Mouse (Mus musculus) ES-Bruce4 (cell line): ENCODE data around the gene Tlk1. TPM values are rescaled to one million over a fixed set of nuclear protein-coding genes. Genes with fewer than 3 reads are reported as not detected.

Experiments used
- H3K27ac ChIP-seq: 2 replicates; pipeline ENCODE4 v1.5.1; 2012; ENCODE audit warnings: low read length, inconsistent platforms; ENCODE audit not compliant: insufficient read depth
- H3K27me3 ChIP-seq: 2 replicates; pipeline ENCODE4 v1.6.1; 2012; ENCODE audit warnings: mild to moderate bottlenecking, low read length, inconsistent platforms; ENCODE audit not compliant: control insufficient read depth, poor library complexity, insufficient read depth, severe bottlenecking
- H3K36me3 ChIP-seq: 2 replicates; pipeline ENCODE4 v1.6.1; 2012; ENCODE audit warnings: inconsistent platforms, mild to moderate bottlenecking, low read length, moderate library complexity; ENCODE audit not compliant: control insufficient read depth, poor library complexity, insufficient read depth, severe bottlenecking
- H3K4me1 ChIP-seq: one replicate; pipeline ENCODE4 v1.8.1; 2011; ENCODE audit warnings: low read length; ENCODE audit not compliant: control insufficient read depth, insufficient read depth
- H3K4me3 ChIP-seq: 2 replicates; pipeline ENCODE4 v1.5.1; 2011; ENCODE audit warnings: low read depth, mild to moderate bottlenecking, low read length
- H3K9ac ChIP-seq: 2 replicates; pipeline ENCODE4 v1.6.1; 2012; ENCODE audit warnings: low read depth, mild to moderate bottlenecking, inconsistent platforms; ENCODE audit not compliant: poor library complexity, severe bottlenecking
- H3K9me3 ChIP-seq: replicated peaks from 2 replicates; pipeline ENCODE4 v1.6.1; 2012; ENCODE audit warnings: mild to moderate bottlenecking, low read length, inconsistent platforms; ENCODE audit not compliant: control insufficient read depth, poor library complexity, insufficient read depth, severe bottlenecking
- CTCF ChIP-seq: IDR thresholded peaks from one replicate; pipeline ENCODE4 v1.8.1; 2011; ENCODE audit warnings: low read depth, low read length
- EP300 ChIP-seq: IDR thresholded peaks from 2 replicates; pipeline ENCODE4 v1.6.1; 2011; ENCODE audit warnings: low read depth, low read length; ENCODE audit not compliant: insufficient read depth
- POLR2A ChIP-seq: IDR thresholded peaks from one replicate; pipeline ENCODE4 v1.8.1; 2011; ENCODE audit warnings: low read length; ENCODE audit not compliant: insufficient read depth
- polyA plus RNA-seq: library from polyadenylated mRNA; stranded (reverse); fragments of >200 nt; gene quantifications from 2 replicates; pipeline ENCODE4 v1.2.4, GENCODE M21; 2011; ENCODE audit warnings: low read depth; ENCODE audit not compliant: missing spikeins, insufficient read depth, insufficient read length

Gene Tlk1
- polyA plus RNA-seq, 1 experiment: 83.4 TPM

DNA sequence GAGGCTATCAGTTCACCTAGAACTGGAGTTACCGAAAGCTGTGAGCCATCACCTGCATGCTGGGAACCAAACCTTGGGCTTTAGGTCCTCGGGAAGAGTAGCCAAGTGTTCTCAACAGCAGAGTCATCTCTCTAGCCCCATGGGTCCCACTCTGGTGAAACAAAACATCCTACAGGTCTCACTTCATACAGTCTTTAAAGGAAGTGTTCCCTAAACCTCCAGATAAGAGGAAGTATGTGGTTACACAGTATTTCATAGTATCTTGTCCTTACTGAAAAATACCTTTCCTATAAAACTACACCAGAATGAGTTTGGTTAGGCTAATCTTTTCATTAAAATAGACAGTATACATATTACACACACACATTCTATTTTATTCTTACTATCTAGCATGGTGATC is 82.9 kb downstream of the Tlk1 start:
- Histone ChIP-seq H3K9ac (no peak overlapping the region), H3K36me3 (peaks cover 34% of the 10 kb centered on the region), H3K4me3 (no peak overlapping the region), H3K4me1 (no peaks in the 10 kb centered on the region), H3K27ac (no peak overlapping the region), H3K27me3 (no peaks in the 10 kb centered on the region), H3K9me3 (no peaks in the 10 kb centered on the region)
- no peak for TF ChIP-seq POLR2A
- TF ChIP-seq CTCF: no peak
- no peak for TF ChIP-seq EP300

DNA sequence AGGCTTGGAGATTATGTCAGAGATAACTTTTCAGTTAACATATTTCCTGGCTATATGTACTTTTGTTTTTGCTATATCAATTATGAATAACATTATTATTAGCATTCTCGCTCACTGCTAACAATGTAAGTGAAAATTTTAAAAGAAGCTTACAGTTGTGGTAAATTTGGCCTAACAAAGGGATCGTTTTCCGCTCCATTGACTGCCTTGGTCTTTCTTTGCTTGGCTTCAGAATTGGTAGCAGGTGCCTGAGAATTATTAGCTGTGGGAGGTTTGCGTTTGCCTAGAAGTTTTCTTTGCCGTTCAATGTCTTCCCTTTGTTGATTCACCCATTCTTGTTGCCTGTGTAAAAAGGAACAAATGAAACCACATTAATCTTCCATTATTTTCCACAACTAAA is 83.6 kb downstream of the Tlk1 start:
- Histone ChIP-seq H3K36me3 (peaks cover 36% of the 10 kb centered on the region), H3K4me1 (no peaks in the 10 kb centered on the region), H3K4me3 (no peak overlapping the region), H3K27ac (no peak overlapping the region), H3K27me3 (no peaks in the 10 kb centered on the region), H3K9ac (no peak overlapping the region), H3K9me3 (no peaks in the 10 kb centered on the region)
- TF ChIP-seq CTCF: no peak
- TF ChIP-seq EP300: no peak
- TF ChIP-seq POLR2A: no peak

DNA sequence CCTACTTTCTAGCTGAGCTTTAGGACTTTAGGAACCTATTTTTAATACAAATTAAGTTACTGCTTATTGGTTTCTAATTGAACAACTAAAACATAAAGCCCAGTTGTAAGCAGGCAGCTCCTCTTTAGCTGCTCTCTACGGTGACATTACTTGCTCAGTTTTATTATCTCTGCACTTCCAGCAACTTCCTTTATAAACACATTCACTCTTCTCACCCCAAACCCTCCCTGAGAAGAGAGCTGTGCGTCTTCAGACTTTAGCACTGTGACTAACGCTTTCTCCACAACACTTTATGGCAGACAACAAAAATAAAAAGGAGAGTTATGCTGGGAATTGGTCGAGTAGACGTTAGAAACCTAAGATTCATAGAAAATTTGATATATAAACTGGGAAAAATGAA is 89.5 kb downstream of the Tlk1 start:
- TF ChIP-seq CTCF: no peak
- TF ChIP-seq EP300: no peak
- no peak for TF ChIP-seq POLR2A
- H3K9me3 ChIP-seq: no peaks in the 10 kb centered on the region
- no peak overlapping the region for H3K9ac ChIP-seq
- H3K4me1 ChIP-seq: no peaks in the 10 kb centered on the region
- peaks cover 24% of the 10 kb centered on the region for H3K36me3 ChIP-seq
- H3K4me3 ChIP-seq: no peak overlapping the region
- no peaks in the 10 kb centered on the region for H3K27me3 ChIP-seq
- no peak overlapping the region for H3K27ac ChIP-seq

DNA sequence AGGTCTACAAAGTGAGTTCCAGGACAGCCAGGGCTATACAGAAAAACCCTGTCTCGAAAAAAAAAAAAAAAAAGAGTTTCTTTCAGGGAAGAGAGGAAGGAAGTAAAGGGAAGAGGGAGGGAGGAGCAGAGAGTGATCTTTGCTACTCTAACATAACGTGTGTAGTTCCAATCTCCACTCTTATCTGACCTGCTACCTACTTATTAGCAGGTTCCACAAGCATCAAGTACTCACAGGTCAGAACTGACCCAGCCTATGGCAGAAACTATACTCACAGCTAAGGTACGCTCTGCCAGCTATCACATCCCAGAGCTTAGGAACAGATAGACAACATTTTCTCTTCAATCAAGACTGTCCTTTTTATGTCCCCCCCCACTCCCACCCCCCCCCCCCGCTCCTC is 90.0 kb downstream of the Tlk1 start:
- no peak overlapping the region for H3K9ac ChIP-seq
- no peak overlapping the region for H3K4me3 ChIP-seq
- no peaks in the 10 kb centered on the region for H3K4me1 ChIP-seq
- no peak overlapping the region for H3K27ac ChIP-seq
- H3K36me3 ChIP-seq: peaks cover 27% of the 10 kb centered on the region
- TF ChIP-seq CTCF (no peak), EP300 (no peak), POLR2A (no peak)
- H3K9me3 ChIP-seq: no peaks in the 10 kb centered on the region
- no peaks in the 10 kb centered on the region for H3K27me3 ChIP-seq

DNA sequence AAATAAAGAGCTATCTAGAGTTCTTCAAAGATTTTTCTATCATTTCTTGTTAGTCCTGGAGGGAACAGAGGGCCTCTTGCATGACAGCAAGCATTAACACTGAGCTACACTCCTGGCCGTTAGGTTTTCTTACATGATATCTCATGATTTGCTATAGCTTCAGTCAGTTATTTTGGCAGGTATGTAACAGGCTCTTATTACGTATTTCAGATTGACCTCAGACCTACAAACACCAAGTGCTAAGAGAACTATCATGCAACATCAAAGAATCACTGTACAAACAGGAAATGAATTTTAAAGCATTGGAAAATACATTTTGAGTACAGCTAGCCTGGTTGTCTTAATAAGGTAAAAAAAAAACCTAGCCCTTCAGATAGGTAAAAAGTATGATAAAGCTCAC is 98.4 kb downstream of the Tlk1 start:
- H3K4me3 ChIP-seq: no peak overlapping the region
- H3K9ac ChIP-seq: no peak overlapping the region
- no peak overlapping the region for H3K27ac ChIP-seq
- H3K9me3 ChIP-seq: no peaks in the 10 kb centered on the region
- H3K27me3 ChIP-seq: no peaks in the 10 kb centered on the region
- peaks cover 25% of the 10 kb centered on the region for H3K36me3 ChIP-seq
- TF ChIP-seq CTCF: no peak
- H3K4me1 ChIP-seq: no peaks in the 10 kb centered on the region

DNA sequence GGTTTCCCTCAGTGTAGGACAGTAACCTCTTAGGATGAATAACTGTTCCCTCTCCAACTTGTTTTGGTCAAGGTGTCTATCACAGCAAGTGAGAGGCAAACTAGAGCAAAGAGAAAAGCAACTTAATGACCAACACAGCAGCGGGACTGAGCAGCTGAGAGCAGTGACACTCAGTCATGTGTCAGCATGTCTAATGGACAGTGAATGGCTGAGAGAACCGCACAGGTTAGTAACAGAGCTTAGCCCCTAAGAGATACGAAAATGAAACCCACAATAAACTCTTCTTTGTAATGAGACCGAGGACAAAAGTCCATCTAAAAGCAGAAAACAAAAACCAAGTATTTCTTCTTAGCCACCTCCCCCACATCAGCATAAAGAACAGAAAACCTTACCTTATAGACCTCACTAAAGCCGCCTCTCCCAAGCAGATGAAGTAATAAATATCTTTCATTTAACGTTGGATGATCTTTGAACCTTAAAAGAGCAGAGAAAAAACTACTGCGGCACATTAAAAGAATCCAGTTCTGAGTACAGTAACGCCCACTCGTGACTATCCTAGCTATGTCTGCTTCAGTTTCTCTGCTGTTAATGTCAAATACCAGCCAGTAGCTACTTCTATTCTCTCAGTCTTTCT is 101.8 kb downstream of the Tlk1 start:
- TF ChIP-seq POLR2A (no peak), EP300 (no peak), CTCF (no peak)
- Histone ChIP-seq H3K9me3 (no peaks in the 10 kb centered on the region), H3K4me1 (no peaks in the 10 kb centered on the region), H3K27ac (no peak overlapping the region), H3K36me3 (peaks cover 43% of the 10 kb centered on the region), H3K4me3 (no peak overlapping the region), H3K9ac (no peak overlapping the region), H3K27me3 (no peaks in the 10 kb centered on the region)
